Mouse (Mus musculus) embryonic facial prominence, embryonic 11.5 days (tissue): ENCODE measurements around the gene Tmem170. TPM values are rescaled to one million over a fixed set of nuclear protein-coding genes. Genes with fewer than 3 reads are reported as not detected.

Source experiments
- ATAC-seq: fragments of 200-750 bp; cut with Nextera tagmentation; replicated peaks from 2 replicates; pipeline ENCODE4 v1.8.0; 2017; ENCODE audit warnings: low read depth; ENCODE audit not compliant: insufficient number of reproducible peaks, low FRiP score, low TSS enrichment
- DNase-seq: peaks from one replicate; pipeline ENCODE4 v3.0.0-alpha.2; 2015; ENCODE audit warnings: low spot score
- H3K27ac ChIP-seq: fragments of 300-500 bp; sonication (generic); replicated peaks from 2 replicates; pipeline ENCODE4 v1.5.1; 2014; ENCODE audit warnings: mild to moderate bottlenecking, low read depth, low read length, control low read depth
- H3K27me3 ChIP-seq: fragments of 300-500 bp; sonication (generic); 2 replicates; pipeline ENCODE4 v1.6.1; 2014; ENCODE audit warnings: mild to moderate bottlenecking, low read length, moderate library complexity, mixed read lengths; ENCODE audit not compliant: control insufficient read depth, insufficient read depth
- H3K36me3 ChIP-seq: fragments of 300-500 bp; sonication (generic); replicated peaks from 2 replicates; pipeline ENCODE4 v1.6.1; 2014; ENCODE audit warnings: low read depth, mild to moderate bottlenecking, low read length, moderate library complexity, mixed read lengths; ENCODE audit not compliant: control insufficient read depth, insufficient read depth
- H3K4me1 ChIP-seq: fragments of 300-500 bp; sonication (generic); 2 replicates; pipeline ENCODE4 v1.6.1; 2014; ENCODE audit warnings: low read length, mixed read lengths; ENCODE audit not compliant: control insufficient read depth, insufficient read depth
- H3K4me2 ChIP-seq: fragments of 300-500 bp; sonication (generic); 2 replicates; pipeline ENCODE4 v1.6.1; 2014; ENCODE audit warnings: low read depth, mild to moderate bottlenecking, control low read depth, low read length, moderate library complexity
- H3K4me3 ChIP-seq: fragments of 300-500 bp; sonication (generic); 2 replicates; pipeline ENCODE4 v1.5.1; 2014; ENCODE audit warnings: low read depth, low read length, control low read depth
- H3K9ac ChIP-seq: fragments of 300-500 bp; sonication (generic); replicated peaks from 2 replicates; pipeline ENCODE4 v1.6.1; 2014; ENCODE audit warnings: mild to moderate bottlenecking, control low read depth, low read length
- H3K9me3 ChIP-seq: fragments of 300-500 bp; sonication (generic); replicated peaks from 2 replicates; pipeline ENCODE4 v1.6.1; 2016; ENCODE audit warnings: mild to moderate bottlenecking, low read length, inconsistent platforms, mixed read lengths; ENCODE audit not compliant: control insufficient read depth
- WGBS: fragments of 180-500 bp; shearing (Covaris S2); extraction: QIAGEN DNeasy Blood & Tissue Kit; methylation state at CpG from one replicate; pipeline ENCODE4 v1.1.7; 2014; 5-methylcytosine and 5-hydroxymethylcytosine counted together
- polyA plus RNA-seq: library from polyadenylated mRNA; unstranded; fragments of >200 nt; fragmentation: Nextera tagmentation; extraction: Ambion mirVana; gene quantifications from 2 replicates; pipeline ENCODE4 v1.2.1, GENCODE M21; 2014

Tmem170 gene
- polyA plus RNA-seq: 7.7 and 8.2 TPM in 2 replicates

DNA sequence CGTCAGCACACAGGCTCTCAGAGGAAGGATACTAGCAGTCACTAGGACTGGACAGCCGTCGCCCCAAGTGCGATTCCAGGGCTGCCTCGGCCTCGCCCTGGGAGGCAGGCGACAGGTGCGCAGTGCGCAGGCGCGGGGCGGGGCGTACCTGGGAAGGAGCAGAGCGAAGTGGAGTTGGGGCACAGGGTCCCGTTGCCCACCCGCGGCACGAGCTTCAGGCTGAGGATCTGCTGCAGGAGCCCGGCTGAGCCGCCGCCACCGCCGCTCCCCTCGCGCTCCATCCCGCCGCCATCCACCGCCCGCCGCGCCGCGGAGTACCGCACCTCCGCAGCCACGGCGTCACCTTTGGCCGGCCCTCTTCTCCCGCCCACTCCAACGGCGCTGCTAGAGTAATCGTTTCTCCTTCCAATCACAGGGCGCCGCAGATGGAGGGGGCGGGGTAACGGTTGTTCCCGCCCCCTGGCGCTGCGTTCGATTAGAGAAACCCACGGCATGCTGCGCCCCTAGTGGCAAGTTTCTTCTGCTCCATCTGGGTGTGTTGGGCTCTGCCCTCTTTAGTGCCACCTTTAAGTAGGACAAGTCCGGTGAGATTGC is at the start of gene Tmem170:
Gene Tmem170, minus strand, starts transcription at position 396 of the 594 bp plus-strand sequence.
- DNase-seq: peak; percentile 99
- under 1% methylated on average over 44 of the region's 53 CpGs for WGBS
- Histone ChIP-seq H3K4me1 (no peaks in the 10 kb centered on the region; the same call in 1 of the 2 replicates), H3K36me3 (no peaks in the 10 kb centered on the region), H3K4me3 (peak within 1 kb of the TSS; percentile 74), H3K27ac (no peak within 1 kb of the TSS), H3K9me3 (no peaks in the 10 kb centered on the region), H3K27me3 (no peaks in the 10 kb centered on the region), H3K9ac (peak within 1 kb of the TSS; percentile 75), H3K4me2 (peak within 1 kb of the TSS; percentile 76)
- ATAC-seq: peak; percentile 96

DNA sequence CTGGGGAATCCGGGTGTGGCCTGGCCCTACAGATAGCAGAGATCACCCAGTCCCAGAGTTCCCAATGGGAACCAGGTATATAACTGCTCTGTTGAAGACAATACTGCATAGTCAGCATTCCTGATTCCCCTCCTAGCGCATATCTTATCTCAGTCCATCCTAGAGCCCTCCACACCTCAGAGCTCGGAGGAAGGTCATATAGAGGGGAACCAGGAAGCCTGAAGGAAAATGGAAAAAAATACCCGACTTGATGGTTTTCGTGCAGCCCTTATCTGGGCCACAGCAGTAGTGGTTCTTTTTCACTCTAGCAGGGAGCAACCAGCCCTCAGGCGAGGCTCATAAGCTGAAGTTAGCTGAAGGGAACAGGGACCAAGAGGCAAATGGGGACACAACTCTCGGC is 48.4 kb upstream of the Tmem170 start:
- no peaks in the 10 kb centered on the region for H3K36me3 ChIP-seq
- DNase-seq (no peak), ATAC-seq (no peak)
- H3K9me3 ChIP-seq: no peaks in the 10 kb centered on the region
- H3K27me3 ChIP-seq: no peaks in the 10 kb centered on the region
- H3K4me2 ChIP-seq: no peak overlapping the region
- no peak overlapping the region for H3K27ac ChIP-seq
- no peak overlapping the region for H3K9ac ChIP-seq
- no peaks in the 10 kb centered on the region for H3K4me1 ChIP-seq
- 82% methylated on average over 7 of the region's 7 CpGs for WGBS
- no peak overlapping the region for H3K4me3 ChIP-seq

DNA sequence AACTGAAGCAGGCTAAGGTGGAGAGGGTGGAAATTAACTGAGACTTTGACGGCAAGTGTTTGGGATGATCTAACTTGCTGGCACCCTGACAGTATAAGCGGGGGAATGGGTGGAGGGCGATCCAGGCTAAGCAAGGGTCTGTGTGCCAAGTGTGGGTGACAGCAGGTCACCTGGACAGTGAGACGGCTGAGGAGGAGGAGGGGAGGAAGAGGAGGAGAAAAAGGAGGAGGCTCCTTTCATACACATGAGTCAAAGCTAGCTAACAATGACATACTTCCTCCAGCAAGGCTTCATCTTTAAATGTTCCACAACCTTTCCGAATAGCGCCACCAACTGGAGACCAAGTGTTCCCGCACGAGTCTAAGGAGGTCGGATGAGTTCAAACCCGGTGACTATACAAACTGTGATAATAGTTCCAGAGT is 46.8 kb upstream of the Tmem170 start:
- Histone ChIP-seq H3K27ac (no peak overlapping the region), H3K27me3 (no peaks in the 10 kb centered on the region), H3K4me2 (no peak overlapping the region), H3K4me3 (no peak overlapping the region), H3K36me3 (no peaks in the 10 kb centered on the region), H3K9me3 (no peaks in the 10 kb centered on the region), H3K9ac (no peak overlapping the region), H3K4me1 (no peaks in the 10 kb centered on the region)
- ATAC-seq (no peak), DNase-seq (peak; percentile 66)
- WGBS: 29% methylated on average over 10 of the region's 10 CpGs

DNA sequence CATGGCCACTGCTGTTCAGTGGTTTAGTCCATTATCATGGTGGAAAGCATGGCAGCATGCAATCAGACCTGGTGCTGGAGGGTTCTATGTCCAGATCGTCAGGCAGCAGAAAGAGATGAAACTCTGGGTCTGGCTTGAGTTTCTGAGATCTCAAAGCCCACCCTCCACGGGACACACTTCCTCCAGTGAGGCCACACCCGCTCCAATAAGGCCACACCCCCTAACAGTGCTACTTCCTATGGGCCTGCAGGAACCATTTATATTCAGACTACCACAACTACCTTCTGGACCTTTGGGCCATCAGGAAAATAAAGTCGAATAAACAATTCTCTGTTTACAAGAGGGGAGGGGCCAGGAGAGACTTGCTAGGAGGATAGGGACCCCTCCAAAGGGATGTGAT is 44.4 kb upstream of the Tmem170 start:
- WGBS: 78% methylated on average over 4 of the region's 4 CpGs
- no peaks in the 10 kb centered on the region for H3K27me3 ChIP-seq

DNA sequence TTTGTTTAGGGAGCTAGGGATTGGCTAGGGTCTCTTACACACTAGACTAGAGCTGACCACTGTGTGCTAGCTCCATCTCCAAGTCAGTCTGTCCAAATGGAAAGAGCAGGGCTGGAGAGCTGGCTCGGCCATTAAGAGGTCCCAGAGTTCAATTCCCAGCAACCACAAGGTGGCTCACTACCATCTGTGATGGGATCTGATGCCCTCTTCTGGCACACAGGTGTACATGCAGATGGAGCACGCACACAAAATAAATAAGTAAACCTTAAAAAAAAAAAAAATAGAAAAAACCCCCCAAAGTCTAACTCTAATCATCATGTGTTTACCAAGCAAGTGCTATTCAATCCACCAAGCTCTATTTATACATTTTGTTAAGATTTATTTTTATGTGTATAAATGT is 43.1 kb upstream of the Tmem170 start:
- 85% methylated on average over 2 of the region's 2 CpGs for WGBS

More for the DNA sequence above, 44.4 kb upstream of the Tmem170 start:
- H3K27ac ChIP-seq: no peak overlapping the region
- DNase-seq (no peak), ATAC-seq (no peak)
- no peaks in the 10 kb centered on the region for H3K9me3 ChIP-seq
- no peaks in the 10 kb centered on the region for H3K36me3 ChIP-seq
- H3K4me2 ChIP-seq: no peak overlapping the region
- H3K9ac ChIP-seq: no peak overlapping the region
- no peak overlapping the region for H3K4me3 ChIP-seq
- no peaks in the 10 kb centered on the region for H3K4me1 ChIP-seq

DNA sequence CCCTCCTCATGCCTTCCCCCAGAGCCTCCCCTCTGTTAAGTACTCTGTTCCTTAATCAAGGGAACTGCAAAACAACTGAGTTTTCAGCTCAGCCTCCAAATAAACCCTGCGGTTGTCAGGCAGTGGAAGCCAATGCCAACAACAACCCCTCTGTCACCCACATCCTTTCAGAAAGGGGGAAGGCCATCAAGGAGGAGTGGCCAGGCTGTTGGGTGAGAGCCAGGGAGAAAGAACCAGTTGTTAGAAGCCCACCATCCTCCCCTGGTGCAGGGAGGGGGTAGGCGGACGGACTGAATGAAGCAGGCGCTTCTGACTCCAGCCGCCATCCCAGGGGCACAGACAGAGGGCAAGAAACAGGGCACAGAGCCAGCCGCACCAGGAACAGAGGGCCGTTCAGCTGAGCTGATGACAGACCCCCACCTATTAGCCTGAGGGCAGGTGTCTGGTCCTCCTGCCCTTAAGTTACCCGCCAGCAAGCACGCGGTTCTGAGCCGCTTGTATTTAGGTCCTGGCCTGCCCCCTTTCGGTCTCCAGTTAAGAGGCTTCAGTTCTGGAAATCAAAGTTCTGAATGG is 36.4 kb upstream of the Tmem170 start:
- Histone ChIP-seq H3K9ac (no peak overlapping the region), H3K36me3 (no peaks in the 10 kb centered on the region), H3K4me2 (no peak overlapping the region), H3K27ac (no peak overlapping the region), H3K4me1 (no peaks in the 10 kb centered on the region; the same call in 1 of the 2 replicates), H3K27me3 (peaks cover 13% of the 10 kb centered on the region), H3K4me3 (no peak overlapping the region), H3K9me3 (no peaks in the 10 kb centered on the region)
- peak; percentile 56 for DNase-seq
- WGBS: 25% methylated on average over 12 of the region's 12 CpGs
- peak; percentile 66; the same call in 1 of the 2 replicates for ATAC-seq

More for the DNA sequence above, 43.1 kb upstream of the Tmem170 start:
- no peak overlapping the region for H3K27ac ChIP-seq
- H3K9ac ChIP-seq: no peak overlapping the region
- H3K4me2 ChIP-seq: no peak overlapping the region
- no peaks in the 10 kb centered on the region for H3K9me3 ChIP-seq
- H3K27me3 ChIP-seq: no peaks in the 10 kb centered on the region
- H3K36me3 ChIP-seq: no peaks in the 10 kb centered on the region
- H3K4me3 ChIP-seq: no peak overlapping the region
- DNase-seq: no peak
- H3K4me1 ChIP-seq: no peaks in the 10 kb centered on the region
- no peak for ATAC-seq

DNA sequence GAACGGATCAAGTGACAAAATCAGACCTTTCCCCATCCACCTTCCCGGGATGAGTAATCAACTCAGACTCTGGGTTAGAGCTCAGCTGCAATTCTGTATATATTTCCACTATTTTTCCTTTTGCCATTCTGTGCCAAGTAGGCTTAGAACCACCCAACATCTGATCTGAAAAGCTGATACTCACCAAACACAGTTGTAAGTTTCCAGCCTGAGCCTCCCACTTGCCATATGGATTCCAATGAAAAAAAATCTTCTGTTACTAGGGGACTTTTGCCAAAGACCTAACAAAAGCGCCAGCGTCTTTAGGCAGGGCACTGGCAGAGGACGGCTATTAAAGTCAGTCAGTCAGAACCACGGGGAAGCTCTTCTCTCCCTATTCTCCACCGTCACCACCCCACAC is 35.0 kb upstream of the Tmem170 start:
- no peak overlapping the region for H3K9ac ChIP-seq
- ATAC-seq (no peak), DNase-seq (no peak)
- H3K36me3 ChIP-seq: no peaks in the 10 kb centered on the region
- H3K27ac ChIP-seq: no peak overlapping the region
- no peak overlapping the region for H3K4me3 ChIP-seq
- 40% methylated on average over 7 of the region's 7 CpGs for WGBS
- no peaks in the 10 kb centered on the region; the same call in 1 of the 2 replicates for H3K4me1 ChIP-seq
- no peak overlapping the region for H3K4me2 ChIP-seq
- H3K9me3 ChIP-seq: no peaks in the 10 kb centered on the region
- H3K27me3 ChIP-seq: peaks cover 13% of the 10 kb centered on the region
